Mouse (Mus musculus): ENCODE data around the gene Slc7a11.

- no peak for TF ChIP-seq CTCF (IDR thresholded peaks at IDR 0.05; ENCODE audit: borderline replicate concordance, control insufficient read depth, extremely low read depth, insufficient read depth, low read length, poor library complexity)
- no peak for TF ChIP-seq POLR2A (IDR thresholded peaks at IDR 0.05; ENCODE audit: control insufficient read depth, extremely low read depth, insufficient read depth, low read length, poor library complexity)
These were observed 586.6 kb downstream of the Slc7a11 start for GRCm38 (mm10) chr3:49856797-49857196.

Data from thymus, adult 2 months (tissue).